ENCODE assay signal across 38 mouse cellular contexts in the genomic region with DNA sequence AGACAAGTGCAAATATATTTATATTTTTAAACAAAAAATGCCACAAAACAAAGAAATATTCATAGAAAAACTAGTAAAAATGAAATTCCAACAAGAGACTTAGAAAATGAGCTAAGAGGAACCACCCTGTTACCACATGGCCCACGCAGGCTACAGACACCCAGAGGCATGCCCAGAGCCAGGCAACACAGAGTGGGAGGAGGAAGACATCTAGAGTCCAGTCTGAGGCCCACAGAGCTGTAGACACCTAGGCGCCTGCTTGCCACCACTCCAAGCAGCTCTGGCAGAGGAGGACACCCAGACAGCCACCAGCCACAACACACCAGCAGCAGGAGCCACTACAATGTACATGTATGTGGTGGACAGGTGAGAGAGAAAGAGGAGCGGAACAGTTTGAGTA. TPM values are rescaled to one million over a fixed set of nuclear protein-coding genes. Genes with fewer than 3 reads are reported as not detected.
DNase-seq lines count a peak whose midpoint lies in the region; ATAC-seq and TF ChIP-seq lines count a peak whose summit lies in the region.
"Had no signal": no experiment of that assay in that cellular context is flagged by ENCODE, and none has a peak within 500 bp of the region (broad histone marks: within the 10 kb centered on the region; RNA-seq: fewer than 3 reads in every experiment).

No protein-coding gene starts in this region.

- H3K36me3 ChIP-seq in forebrain, embryonic 15.5 days = no peaks in the 10 kb centered on the region
- no peaks in the 10 kb centered on the region for H3K36me3 ChIP-seq in forebrain, postnatal 0 days (ENCODE audit: insufficient read depth)
- H3K36me3 ChIP-seq in intestine, embryonic 16.5 days (ENCODE audit: control insufficient read depth, insufficient read depth, low read length) = no peaks in the 10 kb centered on the region; the same call in 1 of the 2 replicates
- no peaks in the 10 kb centered on the region; the same call in 1 of the 2 replicates for H3K36me3 ChIP-seq in intestine, postnatal 0 days (ENCODE audit: control insufficient read depth, insufficient read depth)

- no peak overlapping the region for H3K4me2 ChIP-seq in forebrain, embryonic 15.5 days (replicated peaks)
- no peak overlapping the region for H3K4me2 ChIP-seq in forebrain, postnatal 0 days (ENCODE audit: low read depth)
- no peak overlapping the region for H3K4me2 ChIP-seq in intestine, embryonic 16.5 days (ENCODE audit: low read depth, low read length)
- no peak overlapping the region for H3K4me2 ChIP-seq in intestine, postnatal 0 days (replicated peaks; ENCODE audit: low read depth)
- H3K4me2 ChIP-seq: embryonic facial prominence, embryonic 13.5 days; forebrain, embryonic 12.5 days; heart, embryonic 11.5 days; hindbrain, embryonic 14.5 days had no signal

- H3K4me3 ChIP-seq in forebrain, embryonic 15.5 days = no peak overlapping the region
- no peak overlapping the region for H3K4me3 ChIP-seq in forebrain, postnatal 0 days (ENCODE audit: low read depth, low read length)
- H3K4me3 ChIP-seq in intestine, embryonic 16.5 days (ENCODE audit: low read length) = no peak overlapping the region
- no peak overlapping the region for H3K4me3 ChIP-seq in intestine, postnatal 0 days (ENCODE audit: low read depth, low read length)
- H3K4me3 ChIP-seq: embryonic facial prominence, embryonic 10.5 days; embryonic facial prominence, embryonic 13.5 days; erythroblast, embryonic 14.5 days; forebrain, embryonic 12.5 days; gastrocnemius, adult 2 months had no signal

- no peak overlapping the region for H3K27ac ChIP-seq in forebrain, embryonic 15.5 days (replicated peaks)
- no peak overlapping the region for H3K27ac ChIP-seq in forebrain, postnatal 0 days (ENCODE audit: low read depth, low read length)
- H3K27ac ChIP-seq in intestine, embryonic 16.5 days (ENCODE audit: low read length) = no peak overlapping the region
- no peak overlapping the region for H3K27ac ChIP-seq in intestine, postnatal 0 days (ENCODE audit: low read depth, low read length)
- H3K27ac ChIP-seq: embryonic facial prominence, embryonic 10.5 days; embryonic facial prominence, embryonic 13.5 days; forebrain, embryonic 12.5 days; gastrocnemius, adult 2 months; hindbrain, embryonic 14.5 days; hindbrain, postnatal 0 days had no signal

- no peak overlapping the region for H3K9ac ChIP-seq in forebrain, embryonic 15.5 days (replicated peaks)
- no peak overlapping the region for H3K9ac ChIP-seq in forebrain, postnatal 0 days
- H3K9ac ChIP-seq in intestine, embryonic 16.5 days (ENCODE audit: low read depth, low read length) = no peak overlapping the region
- no peak overlapping the region for H3K9ac ChIP-seq in intestine, postnatal 0 days (ENCODE audit: low read depth, low read length)
- H3K9ac ChIP-seq: embryonic facial prominence, embryonic 13.5 days; forebrain, embryonic 12.5 days; hindbrain, embryonic 14.5 days had no signal

- H3K27me3 ChIP-seq in forebrain, embryonic 15.5 days = no peaks in the 10 kb centered on the region
- H3K27me3 ChIP-seq in forebrain, postnatal 0 days (ENCODE audit: insufficient read depth, low read length) = no peaks in the 10 kb centered on the region
- no peaks in the 10 kb centered on the region for H3K27me3 ChIP-seq in intestine, embryonic 16.5 days (replicated peaks; ENCODE audit: control insufficient read depth, insufficient read depth, low read length)
- no peaks in the 10 kb centered on the region for H3K27me3 ChIP-seq in intestine, postnatal 0 days (replicated peaks; ENCODE audit: control insufficient read depth, insufficient read depth, low read length)
- H3K27me3 ChIP-seq: CH12.LX; embryonic facial prominence, embryonic 13.5 days; forebrain, embryonic 12.5 days; Patski had no signal

- no peak for DNase-seq in forebrain, postnatal 0 days
- peak; percentile 10 for DNase-seq in 3134 (ENCODE audit: extremely low read depth, insufficient read length, low spot score)
- no peak for DNase-seq in left cerebral cortex, adult 8-10 months (ENCODE audit: low spot score in 2 of 2)
- DNase-seq: B cell, adult 2 months; cerebellum, adult 11 months; cerebellum, adult 2 months; cerebellum, adult 9-11 months; cerebellum, postnatal 25 days; embryo, embryonic 11 days; gastrocnemius, adult 2 months; gastrocnemius, postnatal 14 days; heart, postnatal 14 days; heart, postnatal 4 days had no signal

- H3K9me3 ChIP-seq in forebrain, embryonic 15.5 days = no peaks in the 10 kb centered on the region
- H3K9me3 ChIP-seq in forebrain, postnatal 0 days (ENCODE audit: low read length) = no peaks in the 10 kb centered on the region
- H3K9me3 ChIP-seq in intestine, embryonic 16.5 days (ENCODE audit: control insufficient read depth, low read length) = no peaks in the 10 kb centered on the region
- H3K9me3 ChIP-seq in intestine, postnatal 0 days (ENCODE audit: control insufficient read depth) = no peaks in the 10 kb centered on the region
- H3K9me3 ChIP-seq: forebrain, embryonic 12.5 days; G1E had no signal

- H3K4me1 ChIP-seq in forebrain, embryonic 15.5 days = peaks cover 4% of the 10 kb centered on the region; the same call in 1 of the 2 replicates
- no peaks in the 10 kb centered on the region for H3K4me1 ChIP-seq in forebrain, postnatal 0 days (ENCODE audit: insufficient read depth)
- H3K4me1 ChIP-seq in intestine, embryonic 16.5 days (ENCODE audit: control insufficient read depth, insufficient read depth, low read length) = no peaks in the 10 kb centered on the region
- no peaks in the 10 kb centered on the region for H3K4me1 ChIP-seq in intestine, postnatal 0 days (replicated peaks; ENCODE audit: control insufficient read depth, insufficient read depth, low read length)
- H3K4me1 ChIP-seq: embryonic facial prominence, embryonic 10.5 days; forebrain, embryonic 12.5 days had no signal

- no peak for TF ChIP-seq CTCF in forebrain, postnatal 0 days (IDR thresholded peaks at IDR 0.05; ENCODE audit: low read depth)
- no peak for TF ChIP-seq CTCF in intestine, postnatal 0 days (IDR thresholded peaks at IDR 0.05; ENCODE audit: low read depth)

- peak; percentile 24; the same call in 1 of the 2 replicates for ATAC-seq in forebrain, embryonic 15.5 days (replicated peaks)
- no peak for ATAC-seq in forebrain, postnatal 0 days
- peak; percentile 36; the same call in 1 of the 2 replicates for ATAC-seq in intestine, embryonic 16.5 days
- ATAC-seq in intestine, postnatal 0 days = no peak
- ATAC-seq in megakaryocyte progenitor cell, adult 5-6 weeks (replicated peaks; ENCODE audit: poor library complexity) = peak; percentile 58; the same call in 1 of the 2 replicates
- ATAC-seq: forebrain, embryonic 16.5 days; hindbrain, postnatal 0 days; inflammation-experienced regulatory T-cells, adult 6 months; Patski had no signal

- WGBS in forebrain, embryonic 15.5 days = 93% methylated on average over 3 of the region's 3 CpGs
- 98% methylated on average over 3 of the region's 3 CpGs for WGBS in forebrain, postnatal 0 days
- 92% methylated on average over 3 of the region's 3 CpGs for WGBS in intestine, embryonic 16.5 days
- 87% methylated on average over 3 of the region's 3 CpGs for WGBS in intestine, postnatal 0 days

RNA-seq across cellular contexts. Expression of a gene that starts 23.9 kb away (rescaled TPM):
- 36.7 and 37.4 TPM in 2 replicates for polyA plus RNA-seq in forebrain, embryonic 15.5 days (2015; fragmentation: Nextera tagmentation; extraction: Ambion mirVana)
- 37.2 and 46.3 TPM in 2 replicates for total RNA-seq in forebrain, postnatal 0 days (2014; rRNA removed)
- 12.0 and 16.7 TPM in 2 replicates for polyA plus RNA-seq in forebrain, postnatal 0 days (2015; fragmentation: Nextera tagmentation; extraction: Ambion mirVana)
- polyA plus RNA-seq in intestine, embryonic 16.5 days (2015; fragmentation: Nextera tagmentation; extraction: Ambion mirVana) = 11.2 and 11.3 TPM in 2 replicates
- polyA plus RNA-seq in intestine, postnatal 0 days (2015; fragmentation: Nextera tagmentation; extraction: Ambion mirVana) = 8.0 and 8.7 TPM in 2 replicates
- 26.6 and 32.5 TPM in 2 replicates for total RNA-seq in megakaryocyte progenitor cell, adult 5-6 weeks (2015)
- 21.5 and 31.3 TPM in 2 replicates for total RNA-seq in megakaryocyte progenitor cell, adult 5-6 weeks (2017)
- total RNA-seq in left cerebral cortex, adult 8-10 months (2022) = 10 to 100 TPM; 26.2 to 32.3 (median 29.4) TPM

RNA-seq across cellular contexts. Expression of a gene that starts 34.7 kb away (rescaled TPM):
- not detected in 2 replicates for polyA plus RNA-seq in forebrain, embryonic 15.5 days (2015; fragmentation: Nextera tagmentation; extraction: Ambion mirVana)
- not detected in 2 replicates for total RNA-seq in forebrain, postnatal 0 days (2014; rRNA removed)
- not detected in 2 replicates for polyA plus RNA-seq in forebrain, postnatal 0 days (2015; fragmentation: Nextera tagmentation; extraction: Ambion mirVana)
- not detected in 2 replicates for polyA plus RNA-seq in intestine, embryonic 16.5 days (2015; fragmentation: Nextera tagmentation; extraction: Ambion mirVana)
- not detected in 2 replicates for polyA plus RNA-seq in intestine, postnatal 0 days (2015; fragmentation: Nextera tagmentation; extraction: Ambion mirVana)
- not detected in 2 replicates for total RNA-seq in megakaryocyte progenitor cell, adult 5-6 weeks (2015)
- total RNA-seq in megakaryocyte progenitor cell, adult 5-6 weeks (2017) = not detected in 2 replicates
- under 1 TPM in 1 of 4 experiments, not detected in 3; 0.57 TPM for total RNA-seq in left cerebral cortex, adult 8-10 months (2022)
- total RNA-seq: adrenal gland, adult 18-20 months; adrenal gland, postnatal 10 days; adrenal gland, postnatal 4 days; CH12.LX; common myeloid progenitor, adult 5-6 weeks; G1E; gastrocnemius, adult 2 months; gastrocnemius, postnatal 14 days; gastrocnemius, postnatal 4 days; heart, adult 8-10 months; heart, postnatal 14 days; heart, postnatal 4 days; hindbrain, postnatal 0 days had no signal
- polyA plus RNA-seq: cerebellum, adult 2 months; erythroblast, embryonic 14.5 days; forebrain, embryonic 16.5 days; frontal cortex, adult 2 months; G1E; heart, embryonic 11.5 days; heart, embryonic 14.5 days; hindbrain, embryonic 11.5 days; hindbrain, embryonic 14.5 days; hindbrain, postnatal 0 days; inflammation-experienced regulatory T-cells, adult 6 months; Patski had no signal

Comparison
In these comparisons a context has a peak if more than half of its experiments do, and no peak if none do; other contexts are left out.
1. ATAC-seq: peak in forebrain, embryonic 15.5 days (single experiment), intestine, embryonic 16.5 days (single experiment) and megakaryocyte progenitor cell, adult 5-6 weeks (single experiment); none in forebrain, postnatal 0 days (single experiment) and intestine, postnatal 0 days (single experiment).